9 mouse cellular contexts compared by ENCODE assay signal in the genomic region with DNA sequence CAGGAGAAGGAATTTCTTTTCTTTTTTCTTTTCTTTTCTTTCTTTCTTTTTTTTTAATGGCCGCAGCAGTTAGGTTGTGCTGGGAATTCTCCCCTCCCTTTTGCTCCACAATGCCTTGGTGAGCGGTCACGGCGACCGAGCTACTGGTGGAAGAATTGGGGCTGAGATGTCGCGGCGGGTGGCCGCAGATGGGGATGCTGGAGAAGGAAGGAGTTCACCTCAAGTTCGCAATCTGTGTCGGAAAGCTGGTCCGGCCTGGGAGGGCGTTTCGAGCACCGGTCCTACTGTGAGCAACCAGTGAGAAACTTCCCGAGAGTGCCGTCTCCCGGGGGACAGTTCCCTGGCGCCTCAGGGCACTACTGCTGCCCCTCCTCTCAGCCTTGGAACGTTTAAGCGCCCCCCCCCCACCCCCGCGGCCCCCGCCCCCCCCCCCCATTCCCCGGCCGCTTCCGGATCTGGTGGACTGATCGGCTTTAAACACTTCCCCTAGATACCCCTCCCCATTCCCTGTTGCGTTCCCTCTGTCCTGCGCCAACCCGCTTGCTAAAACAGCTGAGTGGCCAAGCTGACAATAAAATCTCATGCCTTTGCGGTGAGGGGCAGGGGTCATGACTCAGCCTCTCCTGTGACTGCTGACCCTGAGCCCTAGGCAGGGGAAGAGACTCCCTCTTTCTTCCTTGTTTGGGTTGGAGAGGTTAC. TPM values are rescaled to one million over a fixed set of nuclear protein-coding genes. Genes with fewer than 3 reads are reported as not detected.
A peak's percentile ranks its signal among the peaks of the same experiment; 100 is the strongest.
DNase-seq lines count a peak whose midpoint lies in the region; ATAC-seq and TF ChIP-seq lines count a peak whose summit lies in the region.
"Had no signal": no experiment of that assay in that cellular context is flagged by ENCODE, and none has a peak within 500 bp of the region (broad histone marks: within the 10 kb centered on the region; RNA-seq: fewer than 3 reads in every experiment).

No protein-coding gene starts in this region.

- TF ChIP-seq EP300 in ES-Bruce4 (IDR thresholded peaks at IDR 0.05; ENCODE audit: insufficient read depth, low read depth, low read length): peak; percentile 44; the same call in 1 of the 2 replicates

- no peaks in the 10 kb centered on the region for H3K27me3 ChIP-seq in heart, embryonic 11.5 days (ENCODE audit: control insufficient read depth, insufficient read depth, low read length)
- H3K27me3 ChIP-seq in ES-Bruce4 (ENCODE audit: control insufficient read depth, insufficient read depth, low read length, poor library complexity, severe bottlenecking): no peaks in the 10 kb centered on the region
- H3K27me3 ChIP-seq in hindbrain, embryonic 13.5 days: no peaks in the 10 kb centered on the region
- H3K27me3 ChIP-seq in midbrain, embryonic 14.5 days (ENCODE audit: control insufficient read depth, insufficient read depth, low read length): no peaks in the 10 kb centered on the region
- H3K27me3 ChIP-seq: CH12.LX had no signal

- H3K36me3 ChIP-seq in heart, embryonic 11.5 days (ENCODE audit: control insufficient read depth, insufficient read depth, low read length): peaks cover 6% of the 10 kb centered on the region; the same call in 1 of the 2 replicates
- H3K36me3 ChIP-seq in ES-Bruce4 (ENCODE audit: control insufficient read depth, insufficient read depth, low read length, poor library complexity, severe bottlenecking): no peaks in the 10 kb centered on the region
- peaks cover 10% of the 10 kb centered on the region for H3K36me3 ChIP-seq in hindbrain, embryonic 13.5 days
- H3K36me3 ChIP-seq in midbrain, embryonic 14.5 days (ENCODE audit: control insufficient read depth, insufficient read depth, low read length): peaks cover 20% of the 10 kb centered on the region

- WGBS in heart, embryonic 11.5 days (ENCODE audit: insufficient replicate concordance): 2% methylated on average over 23 of the region's 32 CpGs
- WGBS in hindbrain, embryonic 13.5 days: 0% methylated on average over 23 of the region's 32 CpGs
- under 1% methylated on average over 28 of the region's 32 CpGs for WGBS in midbrain, embryonic 14.5 days

- H3K4me3 ChIP-seq in heart, embryonic 11.5 days (ENCODE audit: low read depth, low read length): peak overlapping the region; percentile 61
- peak overlapping the region; percentile 64 for H3K4me3 ChIP-seq in ES-Bruce4 (ENCODE audit: low read depth, low read length)
- H3K4me3 ChIP-seq in hindbrain, embryonic 13.5 days: peak overlapping the region; percentile 75
- peak overlapping the region; percentile 67 for H3K4me3 ChIP-seq in midbrain, embryonic 14.5 days (replicated peaks; ENCODE audit: low read depth, low read length)

- H3K4me1 ChIP-seq in heart, embryonic 11.5 days (ENCODE audit: control insufficient read depth, insufficient read depth, low read length): peaks cover 58% of the 10 kb centered on the region
- peaks cover 2% of the 10 kb centered on the region for H3K4me1 ChIP-seq in ES-Bruce4 (ENCODE audit: control insufficient read depth, insufficient read depth, low read length)
- H3K4me1 ChIP-seq in hindbrain, embryonic 13.5 days (replicated peaks): peaks cover 65% of the 10 kb centered on the region
- peaks cover 52% of the 10 kb centered on the region for H3K4me1 ChIP-seq in midbrain, embryonic 14.5 days (ENCODE audit: control insufficient read depth, insufficient read depth, low read length)

- DNase-seq in heart, adult 11 months: no peak
- DNase-seq in embryo, embryonic 10 days (ENCODE audit: low spot score): peak; percentile 80
- peak; percentile 47 for DNase-seq in midbrain, embryonic 14.5 days
- no peak for DNase-seq in frontal cortex, adult 2 months (ENCODE audit: extremely low spot score in 1 of 2, low spot score in 1 of 2)
- no peak for DNase-seq in gastrocnemius, postnatal 36 days

- no peak for TF ChIP-seq POLR2A in ES-Bruce4 (IDR thresholded peaks at IDR 0.05; ENCODE audit: insufficient read depth, low read length)

- intact Hi-C loops in gastrocnemius, postnatal 36 days (cut with DNase I): loop anchor here (5.0 kb wide), 1 partner anchor 33 kb away; a partner anchor contains a TSS

- H3K27ac ChIP-seq in heart, embryonic 11.5 days (ENCODE audit: low read depth, low read length): peak overlapping the region; percentile 91
- no peak overlapping the region for H3K27ac ChIP-seq in ES-Bruce4 (ENCODE audit: insufficient read depth, low read length)
- H3K27ac ChIP-seq in hindbrain, embryonic 13.5 days: peak overlapping the region; percentile 97
- peak overlapping the region; percentile 96 for H3K27ac ChIP-seq in midbrain, embryonic 14.5 days (replicated peaks; ENCODE audit: low read depth, low read length)

- ATAC-seq in heart, embryonic 11.5 days (replicated peaks; ENCODE audit: insufficient number of reproducible peaks, low FRiP score, low TSS enrichment): no peak
- no peak for ATAC-seq in hindbrain, embryonic 13.5 days (ENCODE audit: low FRiP score)
- ATAC-seq in midbrain, embryonic 14.5 days (ENCODE audit: low FRiP score, low TSS enrichment): no peak

- H3K4me2 ChIP-seq in heart, embryonic 11.5 days: peak overlapping the region; percentile 75
- peak overlapping the region; percentile 89 for H3K4me2 ChIP-seq in hindbrain, embryonic 13.5 days
- H3K4me2 ChIP-seq in midbrain, embryonic 14.5 days (ENCODE audit: low read length): peak overlapping the region; percentile 82

- H3K9me3 ChIP-seq in heart, embryonic 11.5 days (replicated peaks; ENCODE audit: control insufficient read depth, low read length): no peaks in the 10 kb centered on the region
- no peaks in the 10 kb centered on the region for H3K9me3 ChIP-seq in ES-Bruce4 (replicated peaks; ENCODE audit: control insufficient read depth, insufficient read depth, low read length, poor library complexity, severe bottlenecking)
- H3K9me3 ChIP-seq in hindbrain, embryonic 13.5 days: no peaks in the 10 kb centered on the region
- H3K9me3 ChIP-seq in midbrain, embryonic 14.5 days (ENCODE audit: control insufficient read depth, low read length): no peaks in the 10 kb centered on the region

- H3K9ac ChIP-seq in heart, embryonic 11.5 days (ENCODE audit: low read depth, low read length): peak overlapping the region; percentile 85
- peak overlapping the region; percentile 83 for H3K9ac ChIP-seq in ES-Bruce4 (ENCODE audit: low read depth, poor library complexity, severe bottlenecking)
- peak overlapping the region; percentile 93 for H3K9ac ChIP-seq in hindbrain, embryonic 13.5 days
- H3K9ac ChIP-seq in midbrain, embryonic 14.5 days (replicated peaks; ENCODE audit: low read length): peak overlapping the region; percentile 84

- no peak for TF ChIP-seq CTCF in ES-Bruce4 (IDR thresholded peaks at IDR 0.05; ENCODE audit: low read depth, low read length)

RNA-seq across cellular contexts. Expression of a gene that starts 35.9 kb away (rescaled TPM):
- 20.5 and 24.4 TPM in 2 replicates for polyA plus RNA-seq in heart, embryonic 11.5 days (2014; fragmentation: Nextera tagmentation; extraction: Ambion mirVana)
- polyA plus RNA-seq in ES-Bruce4 (2011; ENCODE audit: insufficient read depth, insufficient read length, low read depth, missing spikeins): 21.9 and 27.4 TPM in 2 replicates
- 32.6 and 32.7 TPM in 2 replicates for polyA plus RNA-seq in hindbrain, embryonic 13.5 days (2015; fragmentation: Nextera tagmentation; extraction: Ambion mirVana)
- polyA plus RNA-seq in midbrain, embryonic 14.5 days (2014; fragmentation: Nextera tagmentation; extraction: Ambion mirVana): 37.7 and 39.9 TPM in 2 replicates
- 47.8 and 53.3 TPM in 2 replicates for polyA plus RNA-seq in frontal cortex, adult 2 months (2012; rRNA removed)
- total RNA-seq in gastrocnemius, postnatal 36 days (2021): 10 to 100 TPM; 18.1 to 20.8 TPM

Comparison
In these comparisons a context has a peak if more than half of its experiments do, and no peak if none do; other contexts are left out.
1. DNase-seq: peak in embryo, embryonic 10 days (single experiment) and midbrain, embryonic 14.5 days (single experiment); none in heart, adult 11 months (single experiment), frontal cortex, adult 2 months (0 of 2) and gastrocnemius, postnatal 36 days (0 of 2).
2. Peak in every context shown above with its lines, with median percentiles within 50 percentile points of each other: H3K4me2 ChIP-seq, H3K4me3 ChIP-seq and H3K9ac ChIP-seq.